Mouse (Mus musculus): ENCODE results near the gene Blcap.

Gene Blcap

DNA sequence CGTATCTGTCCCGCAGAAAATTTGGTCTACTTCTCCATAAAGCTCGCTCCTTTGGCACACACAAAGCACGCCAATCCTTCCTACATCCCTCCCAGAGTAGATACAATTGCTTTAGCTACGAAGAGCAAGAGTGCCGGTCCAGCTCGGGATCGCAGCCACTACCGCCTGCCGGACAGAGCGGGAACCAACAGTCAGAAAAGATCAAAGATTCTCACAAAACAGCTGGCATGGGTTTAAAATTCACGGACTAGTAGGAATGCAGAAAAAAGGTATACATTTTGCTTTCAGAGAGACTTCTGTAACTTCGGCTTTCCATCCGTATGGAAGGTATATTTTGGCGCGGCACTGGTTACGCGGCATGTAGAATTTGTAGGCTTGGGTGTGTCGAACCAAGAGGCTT lies 11.6 kb downstream of the Blcap start:
- no peak for DNase-seq

DNA sequence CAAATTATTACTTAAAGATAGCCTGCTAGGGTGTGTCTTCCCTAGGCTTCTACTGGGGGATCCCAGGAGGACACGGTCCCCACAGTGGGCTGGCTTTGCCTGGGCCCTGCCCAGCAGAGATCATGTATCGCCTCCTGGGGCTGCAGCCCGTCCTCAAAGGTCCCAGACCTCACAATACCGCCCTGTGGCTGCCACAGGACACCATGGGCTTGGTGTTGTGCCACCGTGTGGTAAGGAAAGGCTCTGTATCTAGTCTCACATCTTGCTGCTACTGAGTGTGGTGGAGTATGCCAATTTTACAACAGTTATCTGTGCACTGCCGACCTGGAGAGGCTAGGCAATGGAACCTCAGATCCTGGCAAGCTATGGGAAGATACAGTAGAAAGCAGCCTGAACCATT lies 12.6 kb downstream of the Blcap start:
- no peak for DNase-seq

DNA sequence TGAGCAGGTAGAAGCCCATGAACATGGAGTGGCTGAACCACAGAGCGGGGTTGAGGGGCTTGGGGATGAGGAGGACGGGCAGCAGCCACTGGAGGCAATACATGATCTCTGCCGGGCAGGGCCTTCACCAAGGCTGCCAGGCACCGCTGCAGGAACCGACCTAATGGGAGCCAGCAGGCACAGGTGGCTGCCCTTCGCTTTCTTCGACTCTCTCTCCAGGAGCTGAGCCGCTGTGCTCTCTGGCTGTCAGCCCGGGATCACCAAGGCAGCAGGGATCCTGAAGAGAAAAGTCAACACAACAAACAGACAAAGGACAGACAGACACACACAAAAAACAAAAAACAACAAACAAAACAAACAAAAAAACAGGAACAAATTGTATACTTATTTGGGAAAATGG lies 13.0 kb downstream of the Blcap start:
- no peak for DNase-seq

DNA sequence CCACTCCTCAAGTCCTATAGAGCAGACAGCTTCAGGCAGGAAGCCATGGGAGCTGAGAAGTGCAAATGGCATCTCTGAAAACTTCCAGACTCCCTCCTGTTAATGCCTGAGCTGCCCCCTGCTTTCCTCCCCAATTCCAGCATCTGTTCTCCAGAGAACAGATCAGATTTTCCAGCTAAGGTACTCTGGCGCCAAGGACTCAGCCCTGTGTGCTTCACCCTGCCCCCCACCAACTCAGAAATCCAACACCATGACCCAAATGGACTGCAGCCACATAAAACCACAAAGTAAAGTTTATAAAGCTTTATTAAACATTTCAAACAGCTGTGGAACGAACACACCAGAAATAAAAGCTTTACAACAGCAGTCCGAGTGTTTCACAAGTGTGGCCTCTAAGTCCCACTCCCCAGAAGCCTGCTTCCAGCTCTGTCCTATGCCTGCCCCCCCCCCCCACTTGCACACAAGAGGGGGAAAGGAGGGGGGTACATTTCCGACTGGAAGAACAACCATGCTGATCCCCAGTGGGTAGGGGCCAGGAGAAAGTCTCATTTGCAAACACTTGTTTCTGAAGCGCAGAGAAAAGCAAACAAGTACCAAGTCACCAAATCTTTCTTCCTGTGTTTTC lies 14.9 kb downstream of the Blcap start:
- peak; percentile 51 for DNase-seq

DNA sequence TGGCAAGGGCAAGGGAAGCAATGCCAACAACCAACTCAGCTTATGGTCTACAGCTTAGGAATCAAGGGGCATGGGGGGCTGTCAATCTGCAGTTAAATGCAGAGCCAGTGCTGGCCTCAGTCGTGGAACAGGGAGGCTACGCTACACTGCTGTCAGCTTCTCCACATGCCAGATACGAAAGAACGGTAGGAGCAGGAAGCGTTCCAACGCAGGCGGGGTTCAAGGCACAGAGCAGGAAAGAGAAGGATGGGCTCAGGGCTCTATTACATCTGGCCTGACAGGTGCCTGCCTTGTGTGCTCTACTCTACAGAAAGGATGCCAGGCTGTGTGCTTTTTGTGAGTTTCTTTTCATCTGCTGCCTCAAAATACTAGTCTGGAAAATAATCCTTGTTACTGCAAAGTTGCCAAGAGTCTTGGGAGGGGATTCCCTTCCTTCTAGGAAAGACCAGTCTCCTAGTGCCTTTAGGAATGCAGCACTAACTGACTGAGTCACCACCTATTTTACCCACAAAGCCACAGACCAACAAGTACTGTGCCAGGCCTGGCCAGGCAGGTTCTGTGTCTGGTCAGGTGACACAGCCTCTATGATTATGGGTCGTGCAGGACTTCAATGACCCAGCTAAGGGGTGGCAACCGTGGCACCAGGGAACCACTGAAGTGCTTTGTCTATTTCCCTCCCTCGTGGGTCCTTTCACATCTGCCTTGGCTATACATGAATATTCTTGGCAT lies 18.8 kb downstream of the Blcap start:
- peak; percentile 71 for DNase-seq

DNA sequence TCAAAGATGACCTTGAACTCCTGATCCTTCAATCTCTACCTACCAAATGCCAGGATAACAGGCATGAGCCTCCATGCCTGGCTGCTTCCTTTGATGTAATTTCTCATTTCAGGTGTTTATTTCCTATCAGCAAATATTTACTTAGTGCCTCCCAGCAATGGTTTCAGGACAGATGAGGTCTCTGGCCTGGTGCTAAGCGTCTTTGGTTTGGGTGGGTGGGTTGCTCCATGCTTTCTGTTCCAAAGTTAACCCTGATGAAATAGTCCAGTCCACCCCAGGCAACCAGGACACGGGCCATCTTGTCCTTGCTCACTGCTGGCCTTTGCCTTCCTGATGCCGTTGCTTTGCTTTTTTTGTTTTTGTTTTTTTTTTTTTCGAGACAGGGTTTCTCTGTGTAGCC lies 20.8 kb downstream of the Blcap start:
- DNase-seq = no peak

DNA sequence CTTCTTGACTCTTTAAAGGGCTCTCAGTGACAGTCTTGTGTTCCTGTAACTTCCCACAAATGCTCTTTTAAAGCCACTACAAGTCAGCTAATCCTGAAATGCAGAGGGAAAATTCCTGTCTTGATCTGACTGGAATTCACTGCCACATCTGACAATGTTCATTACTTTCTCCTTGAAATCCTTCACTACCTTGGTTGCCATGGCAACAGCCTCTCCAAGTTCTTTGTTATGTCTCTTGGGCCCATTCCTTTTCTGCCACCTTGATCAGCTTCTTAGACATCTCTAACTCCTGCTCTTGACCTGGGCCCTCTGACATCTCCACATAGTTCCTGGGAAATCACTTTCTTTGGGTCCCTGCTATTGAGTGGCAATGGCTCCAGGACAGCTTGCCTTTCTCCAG lies 24.4 kb downstream of the Blcap start:
- DNase-seq = no peak

DNA sequence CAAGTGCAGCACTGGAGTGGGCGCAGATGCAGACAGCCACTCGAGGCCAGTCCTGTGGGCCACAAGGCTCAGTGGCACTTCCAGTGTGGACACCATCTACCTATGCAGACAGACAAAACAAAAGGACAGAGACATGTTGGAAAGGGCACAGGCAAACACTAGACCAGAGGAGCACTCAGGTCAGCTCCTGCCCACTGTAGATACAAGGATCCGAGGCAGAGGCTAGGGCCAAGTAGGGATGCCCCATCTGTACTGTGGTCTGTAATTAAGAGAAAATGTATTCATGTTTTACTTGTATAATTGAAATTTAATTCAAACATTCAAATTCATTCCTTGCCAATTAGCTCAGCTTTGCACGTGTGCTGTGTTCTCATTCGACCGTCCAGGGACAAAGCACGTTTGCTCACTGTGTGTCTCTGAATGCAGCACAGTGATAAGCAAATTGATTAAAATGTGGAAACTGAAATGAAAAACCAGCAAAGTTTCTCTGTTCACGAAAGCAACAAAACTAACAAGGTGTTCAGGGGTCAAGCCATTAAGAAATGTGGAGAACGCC lies 26.7 kb downstream of the Blcap start:
- no peak for DNase-seq

DNA sequence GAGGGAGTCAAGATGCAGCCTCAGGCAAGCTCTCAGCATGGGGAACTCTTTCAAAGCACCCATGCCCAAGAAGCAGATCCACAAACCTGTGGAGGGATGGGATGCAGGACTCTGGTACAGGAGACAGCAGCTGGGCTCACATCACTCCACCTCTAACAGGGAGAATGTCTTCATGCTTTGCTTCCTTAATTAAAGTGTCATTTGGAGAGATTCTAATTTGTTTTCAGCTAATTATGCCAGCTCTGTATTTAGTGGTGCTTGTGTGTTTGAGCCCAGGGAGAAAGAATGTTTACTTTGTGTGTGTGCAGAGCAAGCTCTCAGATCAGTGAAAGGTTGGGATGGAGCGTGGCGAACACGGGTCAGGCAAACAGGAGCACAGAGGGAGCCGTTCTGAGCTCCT lies 28.7 kb downstream of the Blcap start:
- DNase-seq = no peak

DNA sequence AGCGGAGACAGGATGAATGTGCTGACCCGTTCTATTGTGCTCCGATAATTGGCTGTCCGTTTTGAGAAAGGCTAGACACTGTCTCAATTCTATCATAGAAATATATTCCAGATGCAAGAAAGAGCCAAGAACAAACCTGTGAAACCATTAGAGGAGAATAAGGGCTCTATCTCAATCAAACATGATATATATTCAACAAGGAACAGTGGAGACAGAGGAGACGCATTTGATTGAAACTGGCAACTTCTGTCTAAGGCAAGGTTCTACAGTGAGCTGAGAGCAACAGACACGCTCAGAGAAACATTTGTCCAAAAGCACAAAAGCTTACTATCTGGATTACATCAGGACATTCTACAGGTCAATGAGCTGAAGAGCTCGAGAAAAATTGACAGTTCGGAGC lies 29.4 kb downstream of the Blcap start:
- no peak for DNase-seq

DNA sequence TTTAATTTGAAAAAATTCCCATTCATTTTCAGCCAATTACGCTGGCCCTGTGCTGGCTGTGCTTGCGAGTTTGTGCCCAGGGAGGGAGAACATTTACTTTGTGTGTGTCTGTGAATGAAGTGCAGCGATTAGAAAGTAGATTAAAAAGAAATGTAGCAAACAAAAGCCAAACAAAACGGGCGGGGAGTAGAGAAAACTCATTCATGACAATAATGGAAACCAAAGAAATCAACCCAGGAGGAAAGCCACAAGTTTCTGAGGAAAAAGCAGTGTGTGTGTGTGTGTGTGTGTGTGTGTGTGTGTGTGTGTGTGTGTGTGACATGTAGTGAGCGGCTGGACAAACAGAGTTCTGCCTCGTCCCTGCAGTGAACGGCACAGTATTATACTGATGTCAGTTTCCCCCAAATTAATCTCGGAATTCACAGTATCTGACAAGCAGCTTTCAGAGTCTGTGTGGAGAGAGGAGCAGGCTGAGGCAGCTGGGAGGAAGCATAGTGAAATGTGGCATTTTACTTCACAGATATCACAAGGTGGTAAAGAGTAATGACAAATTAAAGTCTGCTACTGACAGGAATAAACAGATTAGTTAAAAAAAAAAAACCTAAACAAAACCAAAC lies 30.0 kb downstream of the Blcap start:
- DNase-seq = no peak

DNA sequence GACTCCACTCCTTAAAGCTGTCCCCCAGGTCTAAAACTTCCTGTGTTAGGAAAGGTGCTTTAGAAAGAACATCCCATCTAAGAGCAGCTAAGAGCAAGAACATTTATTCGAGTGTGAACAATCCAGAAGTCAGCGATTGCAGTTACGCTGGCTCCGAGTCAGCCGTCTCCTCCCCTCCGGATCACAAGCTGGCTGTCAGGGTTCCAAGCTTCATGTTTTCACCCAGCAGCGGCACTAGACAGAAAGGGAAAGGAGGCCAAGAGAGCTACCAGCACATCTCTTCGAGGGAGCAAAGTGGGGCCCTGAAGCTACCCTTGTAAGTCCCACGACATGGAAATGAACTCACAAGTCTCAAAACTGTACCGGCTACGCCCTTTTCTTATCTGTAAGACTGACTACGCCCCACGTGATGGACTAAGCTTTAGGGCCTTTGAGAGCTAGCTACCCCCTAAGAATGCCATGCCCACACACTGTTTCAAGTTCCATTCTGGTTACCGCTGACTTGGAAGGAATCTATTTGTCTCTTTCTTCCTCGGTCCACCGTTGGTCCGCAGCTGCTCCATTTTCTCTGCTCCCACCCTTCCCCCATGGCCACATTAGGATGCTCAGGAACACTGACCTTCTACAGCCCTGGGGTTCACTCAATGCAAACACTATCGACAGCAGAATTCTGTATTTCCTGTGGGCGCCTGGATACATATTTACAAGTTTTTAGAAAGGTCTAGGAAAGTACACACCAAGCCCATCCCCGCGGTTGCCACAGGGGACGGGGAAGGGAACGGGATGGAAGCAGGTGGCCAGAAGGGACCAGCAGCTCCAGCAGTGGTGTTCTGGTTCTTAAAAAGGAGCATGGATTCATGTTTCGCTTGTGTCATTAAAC lies 30.8 kb downstream of the Blcap start:
- DNase-seq = peak; percentile 63

DNA sequence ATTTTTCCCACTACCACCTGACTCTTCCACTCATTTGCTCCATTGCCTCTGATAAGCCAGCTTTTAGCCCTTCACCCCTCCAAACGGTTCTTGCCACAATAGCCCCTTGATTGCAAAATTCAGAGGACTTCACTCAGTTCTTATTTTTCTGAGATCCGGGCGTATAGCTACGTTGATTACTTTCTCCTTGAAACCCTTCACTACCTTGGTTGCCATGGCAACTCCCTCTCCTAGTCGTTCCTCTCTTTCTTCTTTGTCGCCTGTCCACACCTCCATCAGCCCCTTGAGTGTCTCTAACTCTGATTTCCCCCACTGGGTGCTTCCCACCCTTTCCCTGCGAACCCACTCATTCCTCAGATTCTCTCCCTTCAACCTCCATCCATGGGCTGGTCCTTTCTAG lies 34.0 kb downstream of the Blcap start:
- DNase-seq = no peak

DNA sequence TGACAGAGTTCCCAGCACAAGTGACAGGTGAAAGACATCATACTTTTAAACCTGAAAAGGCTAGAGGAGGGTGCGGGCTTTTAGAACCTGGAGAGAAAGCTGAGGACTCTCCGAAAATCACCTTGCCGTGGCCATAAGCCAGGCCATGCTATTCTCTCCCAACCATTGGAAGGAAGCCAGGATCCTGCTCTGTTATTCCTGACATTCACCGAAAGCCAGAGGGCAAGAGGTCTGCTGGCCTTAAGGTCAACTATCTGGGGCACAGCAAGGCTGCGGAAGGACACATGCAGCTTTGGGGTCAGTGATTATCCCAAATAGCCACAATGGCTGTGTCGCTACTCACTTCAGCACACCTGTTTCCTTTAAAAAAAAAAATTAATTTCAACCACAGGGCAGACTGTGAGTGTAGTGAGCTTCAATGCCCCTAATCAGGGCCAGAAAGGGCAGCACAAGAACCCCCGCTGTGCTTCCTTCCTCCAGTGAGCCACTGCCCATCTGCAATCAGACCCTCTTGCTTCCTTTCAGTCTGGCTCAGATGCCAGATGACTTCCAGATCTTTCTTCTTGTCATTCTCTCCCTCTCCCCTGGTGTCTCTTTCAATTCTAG lies 34.5 kb downstream of the Blcap start:
- no peak for DNase-seq

DNA sequence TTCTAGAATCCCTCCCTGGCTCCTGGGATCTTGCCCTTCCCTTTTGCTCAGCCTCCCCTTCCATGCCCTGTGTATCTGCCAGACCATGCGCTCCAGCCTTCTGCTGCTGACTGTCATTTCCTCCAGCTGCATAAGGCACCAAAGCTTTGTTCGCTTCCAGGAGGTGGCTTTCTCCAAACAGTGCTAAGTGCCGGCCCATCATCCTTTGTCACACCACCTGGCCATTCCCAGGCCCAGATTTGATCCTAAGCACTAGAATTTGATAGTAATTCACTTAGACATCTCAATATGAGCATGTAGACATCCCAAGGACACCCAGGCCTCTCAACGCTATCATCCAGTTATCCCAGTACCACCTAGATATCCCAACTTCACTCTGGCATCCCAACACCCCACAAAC lies 36.9 kb downstream of the Blcap start:
- no peak for DNase-seq

DNA sequence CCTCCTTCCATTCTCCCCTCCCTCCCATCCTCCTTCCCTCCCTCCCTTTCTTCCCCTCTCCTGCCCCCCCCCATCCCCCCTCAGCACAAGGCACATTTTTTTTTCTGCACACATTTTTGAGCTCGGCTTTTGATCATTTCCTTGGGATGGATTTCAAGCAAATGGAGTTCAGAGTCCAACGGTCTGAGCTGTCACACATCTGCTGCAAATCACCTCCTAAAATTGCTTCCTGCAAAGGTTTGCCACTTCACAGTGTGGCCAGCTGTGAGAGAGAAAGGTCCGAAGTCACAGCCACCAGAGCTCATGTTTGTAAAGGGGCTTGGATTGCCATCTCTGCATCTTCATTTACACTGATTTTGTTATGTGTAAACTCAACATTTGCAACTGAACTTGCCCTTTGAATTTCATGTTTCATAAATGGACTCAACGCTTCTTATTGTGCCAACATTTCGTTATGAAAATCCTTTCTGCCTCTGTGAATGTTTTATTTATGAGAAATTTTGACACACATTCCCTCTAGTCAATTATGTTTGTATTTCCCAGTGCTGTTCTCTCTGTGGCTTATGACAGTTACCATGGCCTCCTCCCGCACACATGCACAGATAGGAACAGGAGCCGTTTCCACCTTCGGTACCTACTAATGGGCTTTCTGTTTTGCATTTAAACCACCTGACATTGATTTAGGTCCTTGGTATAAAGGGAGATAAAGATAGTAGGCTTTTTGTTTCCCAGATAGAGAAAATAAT lies 39.2 kb downstream of the Blcap start:
- no peak for DNase-seq

DNA sequence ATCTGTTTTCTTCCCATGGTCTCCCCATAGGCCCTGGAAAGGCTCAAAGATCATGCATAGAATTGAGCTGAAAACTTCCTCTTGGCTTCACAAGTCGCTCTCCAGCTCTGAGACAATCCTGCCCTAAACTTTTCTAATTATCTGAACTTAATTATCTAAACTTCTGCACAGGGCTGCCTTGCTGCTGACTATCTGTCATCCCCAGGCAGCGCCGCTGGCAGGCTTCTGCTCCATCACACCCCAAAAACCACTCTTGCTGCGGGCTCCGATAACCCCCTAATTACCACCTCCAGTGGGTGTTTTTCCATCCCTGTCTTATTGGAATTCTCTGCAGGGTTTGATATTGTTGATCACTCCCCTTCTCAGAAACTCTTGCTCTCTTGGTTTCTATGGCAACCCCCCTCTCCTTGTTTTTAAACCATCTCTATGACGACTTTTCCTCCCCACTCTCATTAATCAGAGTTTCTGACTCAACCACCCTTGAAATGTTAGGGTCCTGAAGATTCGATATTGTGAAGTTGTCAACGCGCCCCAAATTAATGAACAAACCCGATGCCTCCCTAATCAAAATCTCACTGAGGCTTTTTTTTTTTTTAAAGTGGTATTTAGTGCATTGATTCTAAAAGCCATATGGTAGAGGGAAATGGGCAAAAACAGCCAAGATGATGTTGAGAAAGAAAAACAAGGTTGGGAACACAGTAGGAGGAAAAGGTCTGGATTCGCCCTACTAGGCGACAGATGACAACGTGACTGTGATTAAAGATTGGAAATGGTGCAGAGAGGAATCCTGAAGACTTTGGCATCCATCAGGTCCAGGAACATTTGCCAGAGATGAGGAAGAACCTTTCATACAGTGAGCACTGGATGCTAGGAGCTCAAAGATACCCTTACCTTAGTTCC lies 40.8 kb downstream of the Blcap start:
- DNase-seq = no peak

DNA sequence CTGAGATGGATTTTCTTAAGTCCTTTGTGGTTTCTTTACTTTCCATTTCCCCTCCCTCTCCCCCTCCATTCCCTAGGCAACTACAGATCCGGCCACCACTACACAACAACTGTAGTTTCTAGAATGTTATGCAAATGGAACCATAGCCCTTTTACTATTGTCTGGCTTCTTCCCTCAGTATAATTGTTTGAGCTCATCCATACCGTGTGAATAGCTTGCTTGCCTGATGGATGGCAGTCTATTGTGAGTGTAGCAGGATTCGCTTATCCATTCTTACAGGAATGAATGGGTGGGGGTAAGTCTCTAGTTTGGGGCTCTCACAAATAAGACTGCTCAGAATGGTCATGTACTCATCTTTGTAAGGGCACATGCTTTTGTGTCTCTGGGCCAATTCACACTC lies 48.5 kb downstream of the Blcap start:
- DNase-seq = no peak

DNA sequence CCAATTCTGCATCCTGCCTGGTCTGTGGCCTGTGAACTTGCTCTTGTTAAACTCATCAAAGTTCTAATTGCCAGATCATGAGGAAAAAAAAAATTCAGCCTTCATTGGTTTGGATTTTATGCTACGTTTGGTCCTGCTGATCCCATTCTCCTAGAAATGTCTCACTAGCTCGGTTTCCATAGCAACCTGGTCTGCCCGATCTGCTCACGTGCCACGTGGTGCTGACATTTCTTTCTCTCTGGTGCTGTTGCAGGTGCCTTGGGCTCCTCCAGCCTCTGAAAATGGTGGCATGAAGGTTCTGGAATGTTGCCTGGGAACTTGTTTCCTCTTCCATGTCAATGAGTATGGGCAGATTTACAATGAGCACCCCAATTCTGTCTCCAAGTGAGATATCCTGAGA lies 50.6 kb downstream of the Blcap start:
- no peak for DNase-seq

DNA sequence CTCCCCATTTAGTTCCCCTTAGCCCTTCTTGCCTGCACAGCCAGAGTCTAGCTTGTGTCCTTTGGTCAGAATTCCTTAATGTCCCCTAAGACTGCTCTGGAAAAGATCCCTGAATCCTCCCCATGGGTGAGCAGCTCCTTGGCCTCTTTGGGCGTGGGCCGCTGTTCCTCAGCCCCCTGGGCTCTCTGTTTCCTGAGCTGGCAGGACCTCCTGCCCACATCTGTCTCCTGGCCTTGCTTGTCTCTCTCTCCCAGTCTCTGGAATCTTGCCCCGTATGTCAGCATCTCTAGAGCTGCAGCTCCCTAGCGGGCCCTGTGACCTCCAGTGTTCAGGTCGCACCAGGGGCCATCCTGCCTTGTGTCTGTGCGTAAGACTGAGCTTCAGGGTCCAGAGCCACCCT lies 51.6 kb downstream of the Blcap start:
- DNase-seq = no peak

DNA sequence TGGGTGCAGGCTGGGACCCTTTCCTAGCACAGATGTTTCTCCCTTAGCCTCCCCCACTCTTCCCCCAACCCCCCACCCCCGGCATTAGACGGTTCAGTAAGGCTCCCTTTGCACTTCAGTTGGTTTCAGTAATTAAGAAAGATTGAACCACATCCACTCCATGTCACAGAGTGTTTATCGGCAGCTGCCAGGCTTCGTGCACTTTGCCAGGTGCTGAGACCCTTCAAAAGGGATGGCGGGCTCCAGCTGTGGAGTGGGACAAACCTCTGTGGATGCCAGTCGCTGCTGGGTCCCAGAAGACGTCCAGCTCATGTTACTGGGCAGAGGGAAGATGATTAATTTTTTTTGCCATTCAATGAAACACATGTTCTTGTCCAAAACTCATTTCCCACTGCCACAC lies 52.6 kb downstream of the Blcap start:
- DNase-seq = no peak

Measured in lung, postnatal 36 days (tissue).